Mouse (Mus musculus) brain, adult 2 months (tissue): ENCODE data around the gene Gnai2.
A peak's percentile ranks its signal among the peaks of the same experiment; 100 is the strongest.

Experiments
- DNase-seq: peaks from one replicate; pipeline ENCODE4 v3.0.0; 2011; ENCODE audit warnings: low read depth, low spot score

The Gnai2 gene

GRCm38 (mm10) chr9:107635279-107636028 lies at the start of gene Gnai2:
Gnai2 (minus strand) TSS chr9:107635367.
- peak; percentile 98 for DNase-seq

GRCm38 (mm10) chr9:107682405-107682804 lies 47.2 kb upstream of the Gnai2 start:
- DNase-seq = no peak

- DNase-seq = no peak
Measured at GRCm38 (mm10) chr9:107679501-107679900, 44.3 kb upstream of the Gnai2 start, which contains the start of gene Gnat1. Gnat1 (minus strand) TSS chr9:107679712.

- no peak for DNase-seq
Measured at GRCm38 (mm10) chr9:107678861-107679260, 43.7 kb upstream of the Gnai2 start.

- peak; percentile 87 for DNase-seq
Measured at GRCm38 (mm10) chr9:107677819-107678526, 42.8 kb upstream of the Gnai2 start.

GRCm38 (mm10) chr9:107677091-107677784 lies 42.1 kb upstream of the Gnai2 start:
- DNase-seq = peak; percentile 67

GRCm38 (mm10) chr9:107676302-107676701 lies 41.1 kb upstream of the Gnai2 start:
- peak; percentile 33 for DNase-seq

GRCm38 (mm10) chr9:107675671-107676301 lies 40.6 kb upstream of the Gnai2 start:
- peak; percentile 71 for DNase-seq

GRCm38 (mm10) chr9:107674609-107675429 lies 39.7 kb upstream of the Gnai2 start:
- DNase-seq = no peak

- no peak for DNase-seq
Measured at GRCm38 (mm10) chr9:107670259-107670658, 35.1 kb upstream of the Gnai2 start.

- DNase-seq = no peak
Measured at GRCm38 (mm10) chr9:107669480-107669945, 34.3 kb upstream of the Gnai2 start, which contains the start of gene Slc38a3. Slc38a3 (minus strand) TSS chr9:107669530.

GRCm38 (mm10) chr9:107668916-107669315 lies 33.7 kb upstream of the Gnai2 start:
- no peak for DNase-seq

- DNase-seq = no peak
Measured at GRCm38 (mm10) chr9:107668011-107668410, 32.8 kb upstream of the Gnai2 start.

- DNase-seq = peak; percentile 14
Measured at GRCm38 (mm10) chr9:107667219-107667618, 32.1 kb upstream of the Gnai2 start.

GRCm38 (mm10) chr9:107666751-107667205 lies 31.6 kb upstream of the Gnai2 start:
- DNase-seq = no peak

GRCm38 (mm10) chr9:107665308-107665707 lies 30.1 kb upstream of the Gnai2 start:
- no peak for DNase-seq

GRCm38 (mm10) chr9:107663525-107663924 lies 28.4 kb upstream of the Gnai2 start:
- no peak for DNase-seq

- DNase-seq = peak; percentile 28
Measured at GRCm38 (mm10) chr9:107662342-107662741, 27.2 kb upstream of the Gnai2 start.

GRCm38 (mm10) chr9:107660777-107661176 lies 25.6 kb upstream of the Gnai2 start:
- DNase-seq = no peak

GRCm38 (mm10) chr9:107659961-107660360 lies 24.8 kb upstream of the Gnai2 start:
- no peak for DNase-seq

- DNase-seq = peak; percentile 89
Measured at GRCm38 (mm10) chr9:107659551-107659950, 24.4 kb upstream of the Gnai2 start.
